Mouse (Mus musculus): Measurements from ENCODE around the gene Olfr1414.

GRCm38 (mm10) chr1:92521376-92521775 is 2.9 kb upstream of the Olfr1414 start:
- TF ChIP-seq CTCF (conservative IDR thresholded peaks at IDR 0.05; ENCODE audit: insufficient read depth, insufficient read length, low read depth, low read length) (peak; percentile 45), POLR2A (IDR thresholded peaks at IDR 0.05; ENCODE audit: low read depth, low read length) (no peak)

All from kidney, adult 2 months (tissue).